Mouse (Mus musculus): ENCODE measurements at regions not wholly inside any gene's neighbourhood (a gene's known extent, or its start where the extent isn't known, plus 50 kb on each side); places are given as distances from the start of the nearest gene placed in this dataset.

DNA sequence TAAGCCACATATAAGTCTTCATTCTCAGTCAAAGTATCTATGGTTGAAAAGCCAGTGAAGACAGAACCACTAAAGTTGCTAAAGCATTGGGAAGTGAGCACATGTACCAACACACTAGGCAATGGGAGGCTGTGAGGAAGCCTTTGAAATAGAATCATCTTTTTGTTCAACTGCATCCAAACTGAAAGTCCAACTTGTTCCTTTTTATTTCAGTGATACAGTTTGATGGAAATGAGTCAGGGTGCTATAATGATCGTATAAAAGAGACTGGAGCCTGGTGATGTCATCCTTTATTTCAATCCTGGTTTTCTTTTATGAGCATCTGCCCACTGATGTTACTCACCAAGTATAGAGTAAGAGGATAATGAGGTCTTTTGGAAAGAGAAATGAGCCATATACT is 1198.9 kb upstream of the Cited2 start:
- no peak for TF ChIP-seq GATA1 (IDR thresholded peaks at IDR 0.05; ENCODE audit: borderline replicate concordance, low read length)
- no peak for TF ChIP-seq FLI1 (IDR thresholded peaks at IDR 0.05; ENCODE audit: low read length)

Measured in megakaryocyte, embryonic 14.5 days (primary cell).